Mouse (Mus musculus) thymus, postnatal 25 days (tissue): ENCODE measurements around the gene Dpp9.

Source experiments
- DNase-seq: peaks from one replicate; pipeline ENCODE4 v3.0.0; 2022

The Dpp9 gene

DNA sequence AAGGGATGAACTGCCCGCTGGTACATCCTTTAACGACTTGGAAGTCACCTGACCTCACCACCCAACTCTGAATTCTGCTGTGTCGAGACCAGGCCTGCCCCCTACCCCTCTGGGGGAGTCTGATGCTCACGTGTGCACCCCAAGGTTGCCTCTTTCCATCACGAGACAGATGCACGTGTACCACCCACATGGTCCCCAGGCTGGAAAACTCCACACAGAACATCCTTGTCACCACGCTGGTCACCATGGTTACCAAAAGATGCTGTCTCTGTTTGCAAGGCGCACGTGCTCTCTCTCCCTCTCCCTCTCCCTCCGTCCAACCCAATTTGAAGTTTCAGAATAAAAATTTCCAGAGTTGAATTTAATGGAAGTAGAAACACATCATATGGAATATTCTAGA, 11.2 kb upstream of the Dpp9 start:
- no peak for DNase-seq

DNA sequence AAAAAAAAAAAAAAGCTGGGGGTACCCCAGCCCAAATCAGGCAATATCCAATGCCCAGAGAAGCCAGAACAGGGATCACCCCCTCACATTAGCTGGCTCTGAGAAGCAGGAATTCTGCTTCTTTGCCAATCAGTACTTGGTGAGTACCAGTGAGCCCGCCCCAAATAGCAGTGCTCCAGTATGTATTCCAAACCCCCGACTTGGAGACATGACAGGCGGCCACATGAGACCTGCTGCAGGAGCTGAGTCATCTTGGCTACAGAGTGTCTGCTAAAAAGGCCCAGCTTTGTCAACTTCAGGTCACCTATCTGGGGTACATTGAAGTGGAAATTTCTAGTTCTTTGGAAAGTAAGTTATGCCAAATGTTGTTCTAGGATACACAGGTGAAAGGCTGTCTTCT, 7.9 kb upstream of the Dpp9 start:
- DNase-seq = no peak

DNA sequence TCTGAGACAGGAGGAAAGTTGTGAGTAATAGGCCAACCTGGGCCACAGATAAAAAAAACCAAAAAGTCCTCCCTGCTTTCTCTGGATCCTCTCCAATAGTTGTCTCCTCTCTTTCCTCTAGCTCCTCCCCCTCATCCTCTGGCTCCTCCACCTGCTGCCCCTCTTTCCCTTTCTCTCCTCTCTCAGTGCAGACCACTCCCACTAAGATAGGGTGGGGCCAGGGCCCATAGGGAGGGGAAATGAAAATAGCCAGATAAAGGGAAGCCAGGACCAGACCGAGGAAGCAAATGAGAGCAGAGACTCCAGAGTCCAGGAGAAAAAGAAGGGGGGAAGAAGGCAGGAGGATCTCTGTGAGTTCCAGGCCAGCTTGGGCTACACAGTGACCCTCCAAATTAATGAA, 6.2 kb upstream of the Dpp9 start:
- no peak for DNase-seq

DNA sequence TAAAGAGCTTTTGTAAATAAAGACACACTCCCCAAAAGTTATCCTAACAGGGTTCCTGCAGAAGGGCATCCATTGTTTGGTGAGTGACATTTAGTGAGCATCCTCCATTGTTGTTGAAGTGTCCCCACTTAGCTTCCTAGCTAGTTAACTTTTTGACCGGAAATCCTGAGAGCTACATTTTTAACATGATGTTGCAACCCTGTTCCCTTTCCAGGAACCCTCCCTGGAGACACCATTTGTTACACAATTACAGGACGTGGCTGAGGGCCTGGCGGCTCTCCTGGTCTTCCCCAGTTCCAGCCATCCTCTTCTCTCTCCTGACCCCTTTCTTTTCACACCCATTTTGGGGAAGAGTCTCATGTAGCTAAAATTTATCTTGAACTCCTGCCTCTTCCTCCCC, 1.1 kb upstream of the Dpp9 start:
- DNase-seq = no peak

DNA sequence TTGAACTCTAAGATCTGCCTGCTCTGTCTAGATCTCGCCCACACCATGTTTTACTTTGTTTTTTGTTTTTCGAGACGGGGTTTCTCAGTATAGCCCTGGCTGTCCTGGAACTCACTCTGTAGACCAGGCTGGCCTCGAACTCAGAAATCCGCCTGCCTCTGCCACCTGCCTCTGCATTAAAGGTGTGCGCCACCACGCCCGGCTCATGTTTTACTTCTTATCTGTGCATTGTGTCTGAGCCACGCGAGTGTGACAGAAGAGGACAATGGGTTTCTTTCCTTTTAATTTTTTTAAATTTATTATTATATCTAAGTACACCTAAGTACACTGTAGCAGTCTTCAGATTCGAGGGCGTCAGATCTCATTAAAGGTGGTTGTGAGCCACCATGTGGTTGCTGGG, 546 bp upstream of the Dpp9 start:
- no peak for DNase-seq

DNA sequence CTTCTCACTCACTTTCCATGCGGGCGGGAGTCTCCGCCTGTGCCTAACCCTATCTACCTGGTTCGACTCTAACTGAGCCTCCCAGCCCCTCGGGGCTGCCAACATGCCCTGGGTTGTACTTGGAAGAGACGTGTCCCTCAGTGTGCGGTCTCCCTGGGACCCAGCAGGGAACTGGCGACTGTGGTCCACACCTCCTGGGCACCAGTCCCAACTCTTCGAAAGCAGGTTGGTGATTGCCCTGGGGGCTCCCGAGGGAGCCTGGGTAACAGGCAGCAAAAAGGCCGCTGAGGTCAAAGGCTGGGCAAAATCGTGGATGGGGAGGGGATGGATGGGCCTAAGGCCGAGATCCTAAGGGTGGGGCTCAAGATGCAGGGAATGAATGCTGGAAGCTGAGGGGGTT, 1.0 kb downstream of the Dpp9 start:
- DNase-seq = no peak

DNA sequence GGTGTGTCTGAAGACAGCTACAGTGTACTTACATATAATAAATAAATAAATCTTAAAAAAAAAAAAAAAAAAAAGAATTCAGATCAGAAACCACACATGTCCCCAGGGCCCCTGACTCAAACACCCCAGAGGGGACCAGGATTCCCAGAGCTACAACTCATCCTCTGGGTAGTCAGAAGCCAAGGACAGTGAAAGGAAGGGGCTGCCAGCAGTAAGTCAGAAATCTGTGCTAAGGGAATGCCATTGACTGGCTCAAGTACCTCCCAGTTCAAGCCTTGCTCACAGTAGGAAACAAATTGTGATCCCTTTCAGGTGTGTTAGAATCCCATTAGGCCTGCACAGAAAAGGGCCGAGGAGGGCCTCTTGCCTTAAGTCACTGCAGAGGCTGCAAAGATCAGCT, 4.5 kb downstream of the Dpp9 start:
- DNase-seq = no peak

DNA sequence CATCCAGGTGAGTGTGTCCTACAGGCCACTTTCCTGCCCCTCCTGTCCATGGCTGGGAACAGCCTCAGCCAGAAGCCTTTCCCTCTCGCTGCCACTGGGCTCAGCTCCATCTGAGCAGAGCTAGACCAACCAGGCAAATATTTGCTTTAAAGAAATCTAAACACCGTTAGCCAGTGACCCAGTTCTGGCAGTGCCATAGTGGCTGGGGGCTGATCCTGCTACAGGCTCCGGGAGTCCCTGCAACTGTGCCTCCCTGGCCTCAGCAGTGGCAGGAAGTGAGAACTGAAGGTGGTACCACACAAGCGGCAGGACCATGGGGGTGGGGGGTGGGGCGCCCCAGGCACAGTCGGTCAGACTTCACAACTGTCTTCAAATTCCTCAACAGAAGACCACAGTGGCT, 6.0 kb downstream of the Dpp9 start:
- no peak for DNase-seq

DNA sequence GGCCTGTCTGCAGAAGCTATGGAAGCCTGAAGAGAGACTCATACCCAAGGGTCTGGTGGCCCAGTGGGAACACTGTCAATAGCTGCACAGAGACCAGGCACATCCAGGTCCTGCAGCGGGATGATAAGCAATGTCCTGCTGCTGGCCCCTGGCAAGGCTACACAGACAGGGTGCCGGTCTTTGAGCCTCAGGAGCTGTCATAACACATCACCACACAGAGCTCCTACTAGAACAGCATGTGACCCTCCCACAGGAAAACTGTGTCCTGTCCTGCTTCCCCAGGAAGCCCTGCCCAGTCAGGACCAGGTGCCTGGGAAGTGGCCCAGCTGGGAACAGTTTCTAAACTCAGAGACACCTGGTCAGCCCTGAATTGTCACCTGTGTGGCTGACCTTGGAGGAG, 7.6 kb downstream of the Dpp9 start:
- no peak for DNase-seq

DNA sequence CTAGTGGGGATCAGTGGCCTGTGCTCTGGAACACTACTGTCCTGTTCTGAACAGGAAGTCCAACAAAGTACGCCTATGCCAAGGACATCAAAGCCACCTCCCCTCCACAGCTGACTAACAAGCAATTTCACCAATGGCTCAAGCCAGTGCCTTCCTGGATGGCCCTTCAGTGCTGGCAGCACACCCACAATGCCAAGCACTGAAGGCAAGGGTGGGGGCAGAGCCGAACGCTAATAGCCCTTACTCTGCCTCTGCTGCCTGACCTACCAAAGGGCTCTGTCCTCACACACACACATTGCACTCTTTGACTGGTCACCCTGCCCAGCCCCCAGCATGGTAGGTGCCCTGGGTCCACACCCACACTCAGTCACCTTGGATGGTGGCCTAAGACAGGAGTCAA, 9.9 kb downstream of the Dpp9 start:
- no peak for DNase-seq

DNA sequence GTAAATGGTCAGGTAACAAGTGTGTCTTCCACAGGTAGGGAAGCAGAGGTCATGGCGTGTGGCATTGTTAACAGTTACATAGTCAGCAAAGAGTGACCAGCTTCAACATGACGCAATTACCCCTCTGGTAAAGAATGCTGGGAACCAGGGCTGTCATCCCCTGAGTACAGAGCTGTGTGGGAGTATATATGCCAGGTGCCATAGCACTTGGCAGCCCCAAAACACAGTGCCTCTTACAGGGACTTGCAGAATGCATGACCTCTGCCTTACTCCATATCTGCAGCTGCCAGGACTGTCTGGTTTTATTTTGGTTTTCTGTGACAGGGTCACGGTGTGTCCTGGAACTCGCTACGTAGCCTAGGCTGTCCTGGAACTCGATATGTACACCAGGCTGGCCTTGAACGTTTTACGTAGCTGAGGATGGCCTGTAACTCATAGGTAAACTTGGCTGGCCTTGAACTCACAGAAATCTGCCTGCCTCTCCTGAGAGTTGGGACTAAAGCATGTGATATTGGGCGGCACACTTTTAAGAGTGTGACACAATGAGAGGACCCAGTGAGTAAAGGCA, 10.7 kb downstream of the Dpp9 start:
- DNase-seq = no peak

DNA sequence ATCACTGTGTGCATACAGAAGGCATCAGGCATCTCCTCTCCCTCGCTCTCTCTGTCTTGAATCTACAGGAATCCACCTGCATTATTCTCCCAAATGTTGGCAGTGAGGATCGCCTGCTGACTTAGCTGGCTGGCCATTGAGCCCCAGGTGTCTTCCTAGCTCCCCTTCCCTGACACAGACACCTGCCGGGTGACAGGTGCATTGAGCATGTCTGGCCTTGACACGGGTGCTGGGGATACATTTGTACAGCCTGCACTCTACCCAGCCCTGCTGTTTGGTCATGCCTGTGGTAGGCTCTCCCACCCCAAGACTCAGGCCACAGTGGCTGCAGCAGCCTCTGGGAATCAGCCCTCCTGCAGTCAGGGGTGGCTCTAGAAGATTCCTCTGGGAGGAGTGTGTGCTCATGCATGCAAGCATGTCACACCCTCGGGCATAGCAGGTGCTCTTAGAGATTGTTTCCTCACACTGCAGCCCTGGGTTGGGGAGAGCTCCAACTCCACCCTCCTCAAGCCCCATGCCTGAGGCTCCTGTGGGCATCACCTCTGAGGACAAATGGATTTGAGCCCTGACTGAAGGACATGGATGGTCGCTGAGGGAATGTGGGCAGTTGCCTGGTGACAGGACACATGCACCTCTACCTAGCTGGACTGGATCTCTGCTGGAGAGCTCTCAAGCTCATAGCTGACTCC, 11.6 kb downstream of the Dpp9 start:
- DNase-seq = no peak

DNA sequence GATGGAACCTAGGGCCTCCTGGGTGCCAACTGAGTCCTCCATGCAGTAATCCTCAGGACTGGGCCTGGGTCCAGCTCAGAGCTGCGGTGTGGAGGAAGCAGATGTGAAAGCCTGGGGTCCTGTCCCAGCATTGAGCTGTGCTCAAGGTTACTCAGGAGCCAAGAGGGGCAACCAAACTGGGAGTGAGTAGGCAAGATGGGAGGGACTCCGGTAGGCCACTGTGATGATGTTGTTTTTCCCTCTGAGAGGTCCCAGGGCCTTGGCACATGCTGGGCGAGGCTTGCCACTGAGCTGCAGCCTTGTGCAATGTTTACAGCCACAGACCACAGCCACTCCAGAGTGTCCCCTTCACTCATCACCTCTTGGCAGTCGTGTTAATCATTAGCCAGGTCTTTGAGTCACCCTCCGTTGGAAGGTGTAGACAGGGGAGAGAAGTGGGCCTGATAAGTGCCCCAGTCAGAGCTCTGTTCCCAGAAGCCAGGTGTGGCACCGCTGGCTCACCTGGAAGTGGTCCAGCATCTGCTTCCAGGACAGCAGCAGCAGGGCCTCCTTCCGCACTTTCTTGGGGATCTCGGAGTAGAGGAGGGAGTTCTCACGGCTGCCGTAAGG, 12.3 kb downstream of the Dpp9 start:
- DNase-seq = no peak

DNA sequence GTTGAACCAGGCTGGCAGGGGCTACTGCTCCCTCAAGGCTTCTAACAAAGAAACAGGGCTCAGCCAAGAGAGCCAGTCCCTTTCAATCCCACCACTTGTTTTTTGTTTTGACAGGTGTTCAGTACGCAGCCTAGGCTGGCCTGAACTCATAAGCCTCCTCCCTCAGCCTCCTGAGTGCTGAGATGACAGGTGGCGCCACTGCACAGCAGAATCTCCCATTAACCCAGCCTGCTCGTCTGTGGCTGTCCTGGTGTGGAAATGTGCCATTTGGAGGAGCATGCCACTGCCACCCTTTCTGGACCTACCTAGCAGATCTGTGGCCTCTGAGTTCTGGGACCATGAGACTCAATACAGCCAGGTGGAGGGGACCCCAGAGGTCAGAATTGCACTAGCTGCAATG, 15.0 kb downstream of the Dpp9 start:
- DNase-seq = no peak

DNA sequence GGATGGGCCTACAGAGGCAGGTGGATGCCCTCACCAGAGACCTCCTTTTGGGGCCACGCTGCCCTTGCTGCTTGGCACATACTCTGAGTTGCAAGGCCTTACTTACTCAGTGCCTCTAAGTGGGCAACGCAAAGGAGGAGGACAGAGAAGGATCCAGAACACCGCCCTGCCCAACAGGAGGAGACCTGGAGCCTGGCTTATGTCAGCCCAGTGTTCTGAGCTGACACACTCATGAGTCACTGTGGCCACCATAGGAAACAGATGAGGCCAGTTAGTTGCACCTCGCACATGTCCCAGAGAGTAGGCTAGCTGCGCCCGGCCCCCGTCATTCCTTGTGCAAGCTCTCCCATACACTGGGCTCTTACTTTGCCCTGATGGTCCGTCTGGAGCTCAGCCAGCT, 16.2 kb downstream of the Dpp9 start:
- DNase-seq = no peak

DNA sequence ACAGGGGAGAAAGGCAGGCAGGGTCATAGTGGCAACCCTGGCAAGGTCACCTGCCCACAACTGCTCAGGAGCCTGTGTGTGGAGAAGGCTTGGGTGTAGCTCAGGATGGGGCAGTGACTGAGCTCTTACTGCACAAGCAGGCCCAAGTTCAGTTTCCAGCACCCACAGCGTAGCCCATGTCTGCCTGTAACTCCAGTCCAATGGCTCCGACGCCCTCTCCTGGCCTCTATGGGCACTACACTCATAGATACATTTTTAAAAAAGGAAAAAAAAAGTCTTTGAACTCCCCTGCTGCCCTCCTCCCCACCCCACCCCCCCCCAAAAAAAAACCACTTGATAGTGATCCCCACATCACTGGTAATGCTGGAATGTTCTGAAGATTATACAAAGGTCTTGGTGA, 17.1 kb downstream of the Dpp9 start:
- no peak for DNase-seq

DNA sequence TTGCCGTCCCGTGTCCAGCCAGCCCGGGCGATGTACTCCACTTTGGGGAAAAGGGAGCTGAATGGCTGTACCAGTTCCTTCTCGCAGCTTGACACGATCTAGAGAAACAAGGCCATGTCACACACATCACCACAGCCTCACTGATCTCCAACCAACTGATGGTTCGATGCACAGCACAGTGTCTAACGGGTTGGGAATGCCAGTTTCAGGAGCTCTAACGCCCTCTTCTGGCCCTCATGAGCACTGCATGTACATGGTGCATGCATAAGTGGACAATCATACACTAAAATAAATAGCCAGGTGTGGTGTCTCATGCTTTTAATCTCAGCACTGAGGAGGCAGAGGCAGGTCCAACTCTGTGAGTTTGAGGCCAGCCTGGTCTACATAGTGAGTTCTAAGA, 18.1 kb downstream of the Dpp9 start:
- no peak for DNase-seq

DNA sequence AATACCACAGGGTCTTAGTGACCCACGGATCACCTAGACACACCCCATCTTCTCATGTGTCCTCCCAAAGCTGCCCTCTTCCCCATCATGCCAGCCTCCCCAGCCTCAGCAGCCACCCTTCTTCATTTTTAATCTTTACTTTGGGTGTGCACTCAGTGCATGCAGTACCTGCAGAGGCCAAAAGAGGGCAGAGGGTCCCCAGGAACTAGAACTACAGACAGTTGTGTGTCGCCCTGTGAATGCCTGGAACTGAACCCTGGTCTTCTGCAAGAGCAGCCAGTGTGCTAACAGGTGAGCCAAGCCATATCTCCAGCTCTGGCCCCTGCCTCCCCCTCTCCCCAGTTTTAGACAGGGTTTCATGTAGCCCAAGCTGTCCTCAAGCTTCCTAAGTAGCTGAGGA, 21.8 kb downstream of the Dpp9 start:
- DNase-seq = peak; percentile 29

DNA sequence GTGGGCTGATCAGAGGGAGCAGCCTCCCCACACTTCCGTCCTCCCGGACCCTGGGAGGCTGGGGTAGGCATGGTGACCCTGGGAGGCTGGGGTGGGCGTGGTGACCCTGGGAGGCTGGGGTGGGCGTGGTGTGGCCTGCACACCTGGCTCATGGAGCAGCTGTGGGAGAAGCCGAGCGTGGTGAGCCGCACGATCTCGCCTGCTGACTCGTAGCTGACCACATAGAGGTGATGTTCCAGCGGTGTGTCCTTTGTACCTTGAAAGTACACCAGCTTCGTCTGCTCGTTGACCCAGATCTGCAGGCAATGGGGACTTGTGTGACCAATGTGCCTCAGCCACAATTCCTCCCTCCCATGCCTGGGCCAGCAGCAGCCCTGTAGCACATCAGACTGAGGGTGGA, 23.9 kb downstream of the Dpp9 start:
- no peak for DNase-seq

DNA sequence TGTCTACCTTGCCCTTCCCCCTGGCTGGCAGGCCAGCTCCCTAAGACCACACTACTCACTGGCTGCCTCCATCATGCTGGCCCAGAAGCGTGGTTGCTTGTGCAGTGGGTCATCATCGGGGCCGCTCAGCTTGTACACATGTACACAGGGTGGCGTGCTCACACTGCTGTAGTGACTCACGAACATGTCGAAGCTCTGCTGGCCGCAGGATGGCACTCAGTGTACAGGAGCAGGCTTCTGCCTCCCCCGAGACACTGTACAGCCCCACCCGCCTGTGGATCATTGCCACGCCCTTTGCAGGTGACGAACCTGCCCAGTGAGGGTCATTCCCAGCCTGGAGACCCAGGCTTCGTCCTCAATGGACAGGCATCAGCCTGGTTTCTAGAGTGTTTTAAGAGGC, 24.3 kb downstream of the Dpp9 start:
- DNase-seq = no peak

DNA sequence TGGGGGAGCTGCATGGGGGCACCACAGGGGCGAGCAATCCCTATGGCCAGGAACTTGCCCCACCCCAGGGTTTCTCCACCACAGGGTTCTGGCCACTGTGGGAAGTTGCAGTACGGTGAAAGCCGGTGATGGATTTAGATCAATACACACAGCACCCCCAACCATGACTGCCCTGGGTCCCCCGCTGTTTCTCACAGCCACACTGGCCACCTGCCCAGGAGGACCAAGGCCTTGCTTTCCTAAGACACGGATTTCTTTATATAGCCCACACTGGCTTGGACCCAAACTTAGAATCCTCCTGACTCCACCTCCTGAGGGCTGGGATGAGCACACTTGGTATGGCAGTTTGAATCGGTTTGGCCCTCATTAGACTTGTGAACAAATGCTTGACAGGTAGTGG, 27.4 kb downstream of the Dpp9 start:
- no peak for DNase-seq

DNA sequence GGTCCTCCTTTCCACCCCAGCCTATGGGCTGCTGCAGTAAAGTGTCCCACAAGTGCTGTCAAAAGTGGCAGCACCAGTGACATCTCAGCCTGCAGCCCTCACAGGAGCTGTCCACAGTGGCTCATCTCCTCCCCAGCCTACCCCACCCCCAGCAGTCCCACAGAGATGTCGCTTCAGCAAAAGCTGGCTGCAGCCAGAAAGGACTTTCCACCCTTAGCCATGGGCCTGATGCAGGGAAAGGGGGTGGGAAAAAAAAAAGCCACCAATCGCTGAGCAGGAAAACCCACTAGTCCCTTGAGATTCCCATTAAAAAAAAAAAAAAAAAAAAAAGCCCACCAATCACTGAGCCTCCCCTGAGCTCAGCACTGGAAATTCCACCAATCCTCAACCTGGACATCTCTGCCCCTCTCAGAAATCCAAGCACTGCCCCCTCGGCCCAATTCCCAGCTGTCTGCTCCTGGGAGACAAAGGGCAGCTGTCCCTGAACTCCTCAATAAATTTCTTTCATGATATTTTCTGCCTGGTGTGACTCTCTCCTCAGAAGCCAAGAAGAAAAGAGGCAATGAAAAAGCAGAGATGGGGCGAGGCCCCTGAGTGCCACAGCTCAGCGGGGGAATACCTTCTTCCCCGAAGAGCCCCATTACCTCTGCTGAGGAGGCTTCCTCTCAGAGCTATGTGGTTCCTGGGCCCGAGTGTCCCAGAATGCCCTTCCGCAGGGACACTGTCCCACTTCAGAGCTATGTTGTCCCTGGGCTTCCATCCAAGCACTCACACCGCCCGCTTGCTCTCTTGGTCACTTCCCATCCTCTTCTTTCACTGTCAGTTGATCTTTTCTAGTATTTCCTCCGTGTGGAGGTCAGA, 33.2 kb downstream of the Dpp9 start:
- no peak for DNase-seq

DNA sequence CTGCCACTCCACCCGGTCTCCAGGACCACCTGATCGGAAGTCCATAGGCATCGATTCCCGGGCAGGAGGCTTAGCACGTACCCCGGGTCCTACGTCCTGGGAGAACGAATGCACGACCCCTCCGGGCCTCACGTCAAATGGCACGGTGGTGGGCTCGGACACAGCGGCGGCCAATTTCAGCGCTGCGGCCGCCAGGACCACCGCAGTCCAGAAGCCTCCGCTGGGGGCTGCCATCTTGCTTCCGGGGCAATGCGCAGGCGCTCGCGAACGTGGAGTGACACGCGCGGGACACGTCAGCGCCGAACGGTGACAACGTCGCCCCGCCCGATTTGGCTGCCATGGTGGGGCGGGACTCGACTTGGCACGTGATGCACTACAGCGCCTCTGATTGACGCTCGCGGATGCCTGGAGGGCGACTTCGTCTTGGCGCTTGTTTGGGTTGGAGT, 35.0 kb downstream of the Dpp9 start, which contains the start of gene Mydgf:
Mydgf (minus strand) TSS at position 263 of the 446 bp plus-strand sequence.
- DNase-seq = peak; percentile 94
